Mouse (Mus musculus) MEL (cell line): Measurements from ENCODE around the gene Ccdc85c. TPM values are rescaled to one million over a fixed set of nuclear protein-coding genes. Genes with fewer than 3 reads are reported as not detected.

ENCODE experiments used
- DNase-seq: peaks from one replicate; pipeline ENCODE4 v3.0.0; 2011; ENCODE audit warnings: low read depth, low spot score
- H3K27ac ChIP-seq: 2 replicates; pipeline ENCODE4 v1.5.1; 2012; ENCODE audit warnings: low read depth, mild to moderate bottlenecking, control low read depth, low read length, moderate library complexity; ENCODE audit not compliant: control insufficient read depth
- H3K27me3 ChIP-seq, 2 experiments: fragments of 150-350 bp in 1 of 2; sonication (generic) in 1 of 2; 2 replicates each; pipeline ENCODE4 v1.6.1; 2012; ENCODE audit warnings: low read length in 2 of 2, mild to moderate bottlenecking in 2 of 2, improper control_type of control experiment in 1 of 2, moderate library complexity in 1 of 2; ENCODE audit not compliant: insufficient read depth in 2 of 2, control insufficient read depth in 1 of 2
- H3K36me3 ChIP-seq, 2 experiments: 2 replicates each; pipeline ENCODE4 v1.6.1; 2012 to 2014; ENCODE audit warnings: low read length in 2 of 2, improper control_type of control experiment in 1 of 2, inconsistent platforms in 1 of 2, mild to moderate bottlenecking in 1 of 2; ENCODE audit not compliant: insufficient read depth in 2 of 2, control insufficient read depth in 1 of 2
- H3K4me1 ChIP-seq, 2 experiments: fragments of 150-350 bp in 1 of 2; sonication (generic) in 1 of 2; 2 replicates each; pipeline ENCODE4 v1.6.1; 2012; ENCODE audit warnings: low read length in 2 of 2, improper control_type of control experiment in 1 of 2, mild to moderate bottlenecking in 1 of 2; ENCODE audit not compliant: insufficient read depth in 2 of 2, control insufficient read depth in 1 of 2
- H3K4me3 ChIP-seq, 2 experiments: fragments of 150-350 bp in 1 of 2; sonication (generic) in 1 of 2; 2 replicates each; pipeline ENCODE4 v1.5.1; 2012; ENCODE audit warnings: low read depth in 2 of 2, low read length in 2 of 2, mild to moderate bottlenecking in 2 of 2, moderate library complexity in 2 of 2, control low read depth in 1 of 2, improper control_type of control experiment in 1 of 2; ENCODE audit not compliant: control insufficient read depth in 1 of 2, insufficient read depth in 1 of 2
- H3K79me2 ChIP-seq: 2 replicates; pipeline ENCODE4 v1.6.1; 2012; ENCODE audit warnings: mild to moderate bottlenecking, low read length, moderate library complexity; ENCODE audit not compliant: control insufficient read depth, poor library complexity, insufficient read depth
- H3K9ac ChIP-seq: 2 replicates; pipeline ENCODE4 v1.6.1; 2012; ENCODE audit warnings: low read depth, mild to moderate bottlenecking, control low read depth, low read length, moderate library complexity; ENCODE audit not compliant: control insufficient read depth, poor library complexity, severe bottlenecking
- H3K9me3 ChIP-seq: fragments of 150-350 bp; sonication (generic); replicated peaks from 2 replicates; pipeline ENCODE4 v1.6.1; 2012; ENCODE audit warnings: mild to moderate bottlenecking, low read length, improper control_type of control experiment, moderate library complexity; ENCODE audit not compliant: insufficient read depth
- CHD2 ChIP-seq: IDR thresholded peaks from 2 replicates; pipeline ENCODE4 v1.6.1; 2011; ENCODE audit warnings: low read length, improper control_type of control experiment
- EP300 ChIP-seq, 2 experiments: IDR thresholded peaks; 2 replicates each; pipeline ENCODE4 v1.6.1; 2011; ENCODE audit warnings: improper control_type of control experiment in 2 of 2, low read length in 2 of 2, low read depth in 1 of 2, mild to moderate bottlenecking in 1 of 2
- KAT2A ChIP-seq: conservative IDR thresholded peaks from 2 replicates; pipeline ENCODE4 v1.6.1; 2012; ENCODE audit warnings: low read depth, low read length, improper control_type of control experiment, inconsistent platforms
- MXI1 ChIP-seq: IDR thresholded peaks from 2 replicates; pipeline ENCODE4 v1.6.1; 2011; ENCODE audit warnings: mild to moderate bottlenecking, low read depth, low read length, improper control_type of control experiment
- MYB ChIP-seq: IDR thresholded peaks from 2 replicates; pipeline ENCODE4 v1.6.1; 2011; ENCODE audit warnings: mild to moderate bottlenecking, low read depth, low read length, improper control_type of control experiment
- POLR2AphosphoS5 ChIP-seq: IDR thresholded peaks from 2 replicates; pipeline ENCODE4 v1.6.1; 2012; ENCODE audit warnings: low read depth, borderline replicate concordance, mild to moderate bottlenecking, inconsistent platforms, low read length, moderate library complexity, mixed read lengths
- SMC3 ChIP-seq: IDR thresholded peaks from 2 replicates; pipeline ENCODE4 v1.6.1; 2011; ENCODE audit warnings: low read depth, low read length, improper control_type of control experiment
- TCF12 ChIP-seq: IDR thresholded peaks from 2 replicates; pipeline ENCODE4 v1.6.1; 2014; ENCODE audit warnings: low read depth, mild to moderate bottlenecking, inconsistent platforms, low read length, improper control_type of control experiment, moderate library complexity
- USF1 ChIP-seq: IDR thresholded peaks from 2 replicates; pipeline ENCODE4 v1.6.1; 2014; ENCODE audit warnings: low read depth, mild to moderate bottlenecking, inconsistent platforms, low read length, improper control_type of control experiment, moderate library complexity
- ZNF384 ChIP-seq: IDR thresholded peaks from 2 replicates; pipeline ENCODE4 v1.6.1; 2012; ENCODE audit warnings: low read depth, mild to moderate bottlenecking, inconsistent platforms, low read length, improper control_type of control experiment
- polyA plus RNA-seq, 2 experiments: library from polyadenylated mRNA; stranded (reverse) in 1 of 2; unstranded in 1 of 2; fragments of >175 nt in 1 of 2; fragments of >200 nt in 1 of 2; gene quantifications; 2 replicates each; pipeline versions ENCODE4 v1.2.1 to v1.2.4; 2012; ENCODE audit warnings: low replicate concordance in 2 of 2, low read depth in 1 of 2; ENCODE audit not compliant: insufficient read length in 2 of 2, insufficient read depth in 1 of 2, missing spikeins in 1 of 2
- total RNA-seq: library from RNA; depleted of rRNA; stranded (reverse); fragments of 300-350 nt; gene quantifications from 2 replicates; pipeline ENCODE4 v1.2.3, GENCODE M21; 2012

Gene Ccdc85c
- total and polyA plus RNA-seq, 3 experiments = 19.8 to 24.8 TPM; not detected in 1

DNA sequence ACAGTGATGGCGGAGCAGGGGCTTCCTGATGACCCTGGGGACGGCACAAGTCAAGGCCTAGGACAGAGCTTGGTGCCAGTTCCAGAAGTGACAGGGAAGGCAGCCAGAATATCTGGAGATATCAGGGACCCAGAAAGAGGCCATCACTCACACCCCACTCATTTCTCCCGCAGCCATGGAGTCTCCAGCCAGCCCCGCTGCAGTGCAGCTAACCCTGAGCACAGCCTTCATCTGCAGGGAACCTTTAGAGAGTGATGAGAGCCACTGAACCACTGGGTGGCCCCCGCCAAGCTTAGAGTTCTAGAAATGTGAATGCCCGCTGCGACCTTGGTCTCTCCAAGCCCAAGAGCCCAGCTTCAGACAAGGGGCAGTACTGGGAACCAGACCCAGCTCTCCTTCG is 26.2 kb downstream of the Ccdc85c start:
- H3K9ac ChIP-seq = no peak overlapping the region
- H3K9me3 ChIP-seq = no peaks in the 10 kb centered on the region
- TF ChIP-seq CHD2 (no peak), SMC3 (no peak), MXI1 (no peak), EP300 (IDR thresholded peaks at IDR 0.05; ENCODE audit: low read depth in 1 of 2, low read length in 2 of 2) (no peak)
- TF ChIP-seq, all 39 proteins: peak for 0
- Histone ChIP-seq H3K27me3 (no peaks in the 10 kb centered on the region), H3K27ac (no peak overlapping the region), H3K79me2 (no peaks in the 10 kb centered on the region), H3K4me1 (peaks cover 3 to 8% of the 10 kb centered on the region in 2 experiments; a peak in 3 of 4 replicates), H3K4me3 (no peak overlapping the region), H3K36me3 (peaks cover 0 to 5% of the 10 kb centered on the region in 2 experiments; a peak in 1 of 4 replicates)
- DNase-seq = no peak

DNA sequence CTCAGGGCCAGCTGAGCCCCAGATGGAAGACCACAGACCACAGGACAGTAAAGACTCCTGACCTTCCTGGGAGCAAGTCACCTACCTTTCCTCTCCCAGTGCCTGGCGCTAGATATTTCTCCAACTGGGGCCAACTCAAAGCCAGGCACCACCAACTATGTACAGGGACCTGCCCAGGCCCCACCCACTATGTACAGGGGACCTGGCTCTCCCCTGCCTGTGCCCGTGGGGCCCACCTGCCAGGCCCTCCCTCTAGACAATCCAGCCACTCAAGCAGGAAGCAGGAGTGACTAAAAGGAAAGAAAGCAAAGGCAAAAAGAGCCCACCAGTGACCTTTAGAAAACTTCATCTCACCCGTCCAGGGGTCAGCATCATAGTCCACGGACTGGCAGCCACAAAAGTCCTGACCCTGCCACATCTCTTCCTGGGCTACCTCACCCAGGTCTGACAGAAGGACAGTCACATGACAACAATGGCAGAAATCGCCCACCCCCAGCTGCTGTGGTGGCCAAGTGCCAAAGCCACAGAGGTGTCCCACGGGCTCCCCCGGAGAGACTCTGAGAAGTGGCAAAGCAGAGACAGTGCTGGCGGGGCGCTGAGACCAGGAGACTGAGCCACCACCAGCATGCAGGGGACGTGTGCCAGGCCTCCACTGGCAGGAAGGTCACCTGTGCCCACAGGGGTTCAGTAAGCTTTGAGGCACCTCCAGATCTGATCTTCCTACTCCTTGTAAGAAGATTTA is 28.3 kb downstream of the Ccdc85c start:
- TF ChIP-seq USF1 = peak; percentile 34; the same call in 1 of the 2 replicates
- TF ChIP-seq POLR2AphosphoS5 = no peak
- TF ChIP-seq, all 39 proteins: peak for 1

DNA sequence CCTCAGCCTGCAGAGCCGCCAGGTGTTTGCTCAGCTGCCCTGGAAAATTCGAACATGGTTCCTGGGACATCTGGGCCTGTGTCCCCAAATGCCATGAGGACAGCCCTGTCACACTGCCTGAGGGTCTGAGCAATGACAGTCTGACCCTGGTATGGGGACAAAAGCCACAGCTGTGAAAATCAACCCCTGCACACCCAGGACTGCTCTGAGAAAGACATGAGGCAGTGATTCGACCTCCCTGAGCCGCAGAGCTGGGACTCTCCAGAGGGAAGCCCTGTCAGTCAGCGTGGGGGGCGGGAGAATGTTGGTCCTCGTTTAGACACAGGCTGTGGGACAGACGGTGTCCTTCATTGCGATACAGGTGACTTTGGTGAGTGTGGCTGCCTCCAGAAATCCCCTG is 29.6 kb downstream of the Ccdc85c start:
- no peaks in the 10 kb centered on the region for H3K27me3 ChIP-seq
- peaks cover 0 to 5% of the 10 kb centered on the region in 2 experiments; a peak in 1 of 4 replicates for H3K36me3 ChIP-seq
- TF ChIP-seq ZNF384 (no peak), KAT2A (no peak), POLR2AphosphoS5 (no peak), CHD2 (no peak), MYB (no peak), TCF12 (no peak)
- DNase-seq = no peak
- peaks cover 5% of the 10 kb centered on the region; the same call in 1 of the 2 replicates for H3K79me2 ChIP-seq
- no peak overlapping the region for H3K9ac ChIP-seq
- H3K9me3 ChIP-seq = no peaks in the 10 kb centered on the region
- no peak overlapping the region for H3K27ac ChIP-seq
- no peak overlapping the region for H3K4me3 ChIP-seq
- peaks cover 3 to 8% of the 10 kb centered on the region in 2 experiments; a peak in 3 of 4 replicates for H3K4me1 ChIP-seq

More for the DNA sequence above, 28.3 kb downstream of the Ccdc85c start:
- Histone ChIP-seq H3K27me3 (no peaks in the 10 kb centered on the region), H3K36me3 (peaks cover 0 to 5% of the 10 kb centered on the region in 2 experiments; a peak in 1 of 4 replicates), H3K4me3 (no peak overlapping the region), H3K9ac (no peak overlapping the region), H3K9me3 (no peaks in the 10 kb centered on the region), H3K4me1 (peaks cover 3 to 8% of the 10 kb centered on the region in 2 experiments; a peak in 3 of 4 replicates), H3K79me2 (peaks cover 3% of the 10 kb centered on the region; the same call in 1 of the 2 replicates), H3K27ac (no peak overlapping the region)
- DNase-seq = no peak
